Mouse (Mus musculus) testis, adult 2 months (tissue): ENCODE results near the gene Chd6.

Source experiments
- CTCF ChIP-seq: fragments of 200-500 bp; IDR thresholded peaks from 2 replicates; pipeline ENCODE4 v1.5.1; 2012; ENCODE audit warnings: low read depth, mild to moderate bottlenecking, inconsistent platforms, low read length, moderate library complexity; ENCODE audit not compliant: control insufficient read depth, insufficient read depth, insufficient replicate concordance
- POLR2A ChIP-seq: fragments of 200-500 bp; IDR thresholded peaks from 2 replicates; pipeline ENCODE4 v1.6.1; 2012; ENCODE audit warnings: low read depth, mild to moderate bottlenecking, inconsistent platforms, low read length, moderate library complexity; ENCODE audit not compliant: control insufficient read depth

- TF ChIP-seq POLR2A (no peak), CTCF (no peak)
These were observed 32.6 kb downstream of the Chd6 start for GRCm38 (mm10) chr2:161076262-161076661.
